Comparison of ENCODE assay signal across 8 mouse cellular contexts in genomic region chr7:132781850-132782249, GRCm38 (mm10). TPM values are rescaled to one million over a fixed set of nuclear protein-coding genes. Genes with fewer than 3 reads are reported as not detected.
DNase-seq lines count a peak whose midpoint lies in the region; ATAC-seq and TF ChIP-seq lines count a peak whose summit lies in the region.
"Had no signal": no experiment of that assay in that cellular context is flagged by ENCODE, and none has a peak within 500 bp of the region (broad histone marks: within the 10 kb centered on the region; RNA-seq: fewer than 3 reads in every experiment).

No protein-coding gene starts in this region.

- no peak; the same call in 1 of the 2 replicates for ATAC-seq in lung, embryonic 14.5 days (ENCODE audit: insufficient read depth)
- peak; percentile 10; the same call in 1 of the 2 replicates for ATAC-seq in embryonic facial prominence, embryonic 14.5 days (ENCODE audit: low read depth)
- peak; percentile 19; the same call in 1 of the 2 replicates for ATAC-seq in hindbrain, embryonic 16.5 days

- no peak for TF ChIP-seq CTCF in lung, embryonic 14.5 days (IDR thresholded peaks at IDR 0.05; ENCODE audit: low read depth)

- no peak overlapping the region for H3K4me3 ChIP-seq in lung, embryonic 14.5 days (ENCODE audit: low read depth, low read length)
- H3K4me3 ChIP-seq in embryonic facial prominence, embryonic 14.5 days (ENCODE audit: low read depth, low read length): no peak overlapping the region
- no peak overlapping the region for H3K4me3 ChIP-seq in hindbrain, embryonic 16.5 days (ENCODE audit: low read length)

- no peaks in the 10 kb centered on the region for H3K27me3 ChIP-seq in lung, embryonic 14.5 days (ENCODE audit: insufficient read depth, low read length)
- H3K27me3 ChIP-seq in embryonic facial prominence, embryonic 14.5 days (replicated peaks; ENCODE audit: control insufficient read depth, insufficient read depth, low read length): no peaks in the 10 kb centered on the region
- no peaks in the 10 kb centered on the region for H3K27me3 ChIP-seq in hindbrain, embryonic 16.5 days (replicated peaks; ENCODE audit: control insufficient read depth, insufficient read depth, low read length)

- H3K9ac ChIP-seq in lung, embryonic 14.5 days: no peak overlapping the region
- 0 out of 2 replicates have a peak overlapping the region, but pooled peaks have one; percentile 2 for H3K9ac ChIP-seq in embryonic facial prominence, embryonic 14.5 days (ENCODE audit: low read depth, low read length)
- H3K9ac ChIP-seq in hindbrain, embryonic 16.5 days (ENCODE audit: low read depth, low read length): no peak overlapping the region

- peaks cover 3% of the 10 kb centered on the region; the same call in 1 of the 2 replicates for H3K36me3 ChIP-seq in lung, embryonic 14.5 days (ENCODE audit: insufficient read depth)
- peaks cover 22% of the 10 kb centered on the region for H3K36me3 ChIP-seq in embryonic facial prominence, embryonic 14.5 days (ENCODE audit: control insufficient read depth, insufficient read depth, low read length)
- H3K36me3 ChIP-seq in hindbrain, embryonic 16.5 days (ENCODE audit: control insufficient read depth, insufficient read depth, low read length): no peaks in the 10 kb centered on the region

- peaks cover 11% of the 10 kb centered on the region for H3K4me1 ChIP-seq in lung, embryonic 14.5 days (ENCODE audit: insufficient read depth)
- H3K4me1 ChIP-seq in embryonic facial prominence, embryonic 14.5 days (ENCODE audit: control insufficient read depth, insufficient read depth, low read length): peaks cover 15% of the 10 kb centered on the region
- peaks cover 38% of the 10 kb centered on the region for H3K4me1 ChIP-seq in hindbrain, embryonic 16.5 days (ENCODE audit: control insufficient read depth, insufficient read depth, low read depth, low read length)

- WGBS in lung, embryonic 14.5 days: 48% methylated on average over 6 of the region's 6 CpGs
- WGBS in embryonic facial prominence, embryonic 14.5 days: 39% methylated on average over 6 of the region's 6 CpGs
- 44% methylated on average over 6 of the region's 6 CpGs for WGBS in hindbrain, embryonic 16.5 days

- no peak overlapping the region for H3K4me2 ChIP-seq in lung, embryonic 14.5 days
- no peak overlapping the region for H3K4me2 ChIP-seq in embryonic facial prominence, embryonic 14.5 days (ENCODE audit: low read depth, low read length)
- no peak overlapping the region for H3K4me2 ChIP-seq in hindbrain, embryonic 16.5 days (ENCODE audit: low read length)

- DNase-seq in lung, embryonic 14.5 days: peak; percentile 23
- DNase-seq in lung, adult 18-20 months: no peak
- no peak for DNase-seq in embryonic facial prominence, embryonic 14.5 days (ENCODE audit: low spot score)
- peak; percentile 57 for DNase-seq in retina, postnatal 7 days (ENCODE audit: low read depth, low spot score)
- no peak for DNase-seq in frontal cortex, postnatal 36 days (ENCODE audit: low spot score in 2 of 2)
- DNase-seq in frontal cortex, postnatal 14 days (ENCODE audit: low spot score in 2 of 2): no peak
- DNase-seq: lung, postnatal 14 days had no signal

- peak overlapping the region; percentile 44; the same call in 1 of the 2 replicates for H3K27ac ChIP-seq in lung, embryonic 14.5 days (ENCODE audit: low read depth)
- H3K27ac ChIP-seq in embryonic facial prominence, embryonic 14.5 days (replicated peaks; ENCODE audit: low read depth, low read length): peak overlapping the region; percentile 53; the same call in 1 of the 2 replicates
- peak overlapping the region; percentile 73 for H3K27ac ChIP-seq in hindbrain, embryonic 16.5 days (ENCODE audit: low read depth, low read length)

- no peaks in the 10 kb centered on the region for H3K9me3 ChIP-seq in lung, embryonic 14.5 days (ENCODE audit: low read depth, low read length)
- H3K9me3 ChIP-seq in embryonic facial prominence, embryonic 14.5 days (ENCODE audit: control insufficient read depth, low read length): no peaks in the 10 kb centered on the region
- H3K9me3 ChIP-seq in hindbrain, embryonic 16.5 days (ENCODE audit: control insufficient read depth, low read length): no peaks in the 10 kb centered on the region

RNA-seq across cellular contexts. Expression of gene Fam53b, which starts 31.8 kb away (rescaled TPM):
- 31.2 and 32.4 TPM in 2 replicates for polyA plus RNA-seq in lung, embryonic 14.5 days (2014; fragmentation: Nextera tagmentation; extraction: Ambion mirVana)
- polyA plus RNA-seq in embryonic facial prominence, embryonic 14.5 days (2014; fragmentation: Nextera tagmentation; extraction: Ambion mirVana): 16.5 and 21.0 TPM in 2 replicates
- 14.7 and 16.3 TPM in 2 replicates for polyA plus RNA-seq in hindbrain, embryonic 16.5 days (2015; fragmentation: Nextera tagmentation; extraction: Ambion mirVana)

Comparison
In these comparisons a context has a peak if more than half of its experiments do, and no peak if none do; other contexts are left out.
1. DNase-seq: peak in lung, embryonic 14.5 days (single experiment) and retina, postnatal 7 days (single experiment); none in lung, adult 18-20 months (0 of 2), embryonic facial prominence, embryonic 14.5 days (single experiment), frontal cortex, postnatal 36 days (0 of 2) and frontal cortex, postnatal 14 days (0 of 2).
2. Peak in every context shown above with its lines, with median percentiles within 50 percentile points of each other: H3K27ac ChIP-seq.